ENCODE assay signal across 8 mouse cellular contexts in the genomic region with DNA sequence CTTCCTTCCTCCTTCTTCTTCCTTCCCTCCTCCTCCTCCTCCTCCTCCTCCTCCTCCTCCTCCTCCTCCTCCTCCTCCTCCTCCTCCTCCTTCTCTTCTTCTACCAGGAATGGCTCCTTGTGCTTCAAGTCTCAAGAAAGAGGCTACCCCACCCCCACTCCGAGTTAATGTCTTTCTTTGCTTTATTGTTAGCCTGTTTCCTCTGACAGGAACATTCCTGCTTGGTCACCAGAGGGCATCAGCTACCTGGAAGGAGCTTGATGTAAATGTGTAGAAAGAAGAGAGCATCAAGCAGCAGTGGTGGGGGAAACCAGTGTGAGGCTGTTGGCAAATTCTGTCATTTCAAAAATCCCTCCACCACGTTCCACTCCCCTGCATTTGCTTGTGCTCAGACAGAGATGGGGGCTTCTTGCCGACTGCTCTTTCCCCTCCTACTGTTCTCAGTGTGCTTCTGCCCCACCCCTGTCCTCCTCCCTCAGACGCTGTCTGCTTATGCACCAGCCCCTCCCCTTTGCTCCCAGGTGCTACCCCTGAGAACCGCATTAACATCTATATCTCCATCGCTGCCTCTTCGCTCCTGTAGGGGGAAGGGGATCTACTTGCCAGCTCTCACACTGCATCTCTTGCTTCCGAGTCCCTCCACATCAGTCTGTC. TPM values are rescaled to one million over a fixed set of nuclear protein-coding genes. Genes with fewer than 3 reads are reported as not detected.
A peak's percentile ranks its signal among the peaks of the same experiment; 100 is the strongest.
DNase-seq lines count a peak whose midpoint lies in the region; ATAC-seq and TF ChIP-seq lines count a peak whose summit lies in the region.

No protein-coding gene starts in this region.

- no peaks in the 10 kb centered on the region for H3K36me3 ChIP-seq in neural tube, embryonic 13.5 days
- no peaks in the 10 kb centered on the region for H3K36me3 ChIP-seq in intestine, postnatal 0 days (ENCODE audit: control insufficient read depth, insufficient read depth)
- no peaks in the 10 kb centered on the region for H3K36me3 ChIP-seq in stomach, embryonic 15.5 days

- no peak; the same call in 1 of the 2 replicates for ATAC-seq in neural tube, embryonic 13.5 days (ENCODE audit: low read depth)
- ATAC-seq in intestine, postnatal 0 days: no peak
- 0 out of 2 replicates have a peak, but pooled peaks have one; percentile 14 for ATAC-seq in stomach, embryonic 15.5 days (ENCODE audit: insufficient read depth, low FRiP score, low read depth)

- 0 out of 2 replicates have a peak overlapping the region, but pooled peaks have one; percentile 34 for H3K9ac ChIP-seq in neural tube, embryonic 13.5 days
- no peak overlapping the region for H3K9ac ChIP-seq in intestine, postnatal 0 days (ENCODE audit: low read depth, low read length)
- no peak overlapping the region for H3K9ac ChIP-seq in stomach, embryonic 15.5 days

- H3K27ac ChIP-seq in neural tube, embryonic 13.5 days (replicated peaks): no peak overlapping the region
- H3K27ac ChIP-seq in intestine, postnatal 0 days (ENCODE audit: low read depth, low read length): no peak overlapping the region
- H3K27ac ChIP-seq in stomach, embryonic 15.5 days: no peak overlapping the region

- peak; percentile 64 for TF ChIP-seq CTCF in intestine, postnatal 0 days (IDR thresholded peaks at IDR 0.05; ENCODE audit: low read depth)

- no peaks in the 10 kb centered on the region for H3K9me3 ChIP-seq in neural tube, embryonic 13.5 days
- H3K9me3 ChIP-seq in intestine, postnatal 0 days (ENCODE audit: control insufficient read depth): no peaks in the 10 kb centered on the region
- H3K9me3 ChIP-seq in stomach, embryonic 15.5 days: no peaks in the 10 kb centered on the region

- DNase-seq in heart, adult 11 months: peak; percentile 84
- no peak for DNase-seq in heart, adult 8-10 months (ENCODE audit: low spot score)
- DNase-seq in neural tube, embryonic 10.5 days (ENCODE audit: extremely low spot score, low spot score): no peak
- no peak for DNase-seq in adrenal gland, postnatal 25 days
- no peak for DNase-seq in B cell, adult 2 months

- 22% methylated on average over 8 of the region's 8 CpGs for WGBS in neural tube, embryonic 13.5 days
- 18% methylated on average over 8 of the region's 8 CpGs for WGBS in intestine, postnatal 0 days
- 18% methylated on average over 8 of the region's 8 CpGs for WGBS in stomach, embryonic 15.5 days

- H3K27me3 ChIP-seq in neural tube, embryonic 13.5 days: peaks cover 12% of the 10 kb centered on the region; the same call in 1 of the 2 replicates
- peaks cover 7% of the 10 kb centered on the region; the same call in 1 of the 2 replicates for H3K27me3 ChIP-seq in intestine, postnatal 0 days (replicated peaks; ENCODE audit: control insufficient read depth, insufficient read depth, low read length)
- no peaks in the 10 kb centered on the region for H3K27me3 ChIP-seq in stomach, embryonic 15.5 days (replicated peaks)

- H3K4me1 ChIP-seq in neural tube, embryonic 13.5 days (replicated peaks): peaks cover 5% of the 10 kb centered on the region; the same call in 1 of the 2 replicates
- no peaks in the 10 kb centered on the region for H3K4me1 ChIP-seq in intestine, postnatal 0 days (replicated peaks; ENCODE audit: control insufficient read depth, insufficient read depth, low read length)
- H3K4me1 ChIP-seq in stomach, embryonic 15.5 days: no peaks in the 10 kb centered on the region

- H3K4me2 ChIP-seq in neural tube, embryonic 13.5 days: peak overlapping the region; percentile 20; the same call in 1 of the 2 replicates
- no peak overlapping the region for H3K4me2 ChIP-seq in intestine, postnatal 0 days (replicated peaks; ENCODE audit: low read depth)
- no peak overlapping the region; the same call in 1 of the 2 replicates for H3K4me2 ChIP-seq in stomach, embryonic 15.5 days

- no peak overlapping the region for H3K4me3 ChIP-seq in neural tube, embryonic 13.5 days
- no peak overlapping the region for H3K4me3 ChIP-seq in intestine, postnatal 0 days (ENCODE audit: low read depth, low read length)
- H3K4me3 ChIP-seq in stomach, embryonic 15.5 days (replicated peaks): no peak overlapping the region

RNA-seq across cellular contexts. Expression of a gene that starts 32.5 kb away (rescaled TPM):
- 100 to 1,000 TPM; 186 to 266 (median 222) TPM for total RNA-seq in heart, adult 8-10 months (2022)
- 137 and 142 TPM in 2 replicates for polyA plus RNA-seq in neural tube, embryonic 13.5 days (2015; fragmentation: Nextera tagmentation; extraction: Ambion mirVana)
- 742 and 817 TPM in 2 replicates for polyA plus RNA-seq in intestine, postnatal 0 days (2015; fragmentation: Nextera tagmentation; extraction: Ambion mirVana)
- polyA plus RNA-seq in stomach, embryonic 15.5 days (2015; fragmentation: Nextera tagmentation; extraction: Ambion mirVana): 745 and 1,161 TPM in 2 replicates
- 143 and 204 TPM in 2 replicates for total RNA-seq in adrenal gland, postnatal 25 days (2021)

RNA-seq across cellular contexts. Expression of a gene that starts 43.1 kb away (rescaled TPM):
- total RNA-seq in heart, adult 8-10 months (2022): 1 to 10 TPM; 2.3 to 3.5 (median 2.5) TPM
- polyA plus RNA-seq in neural tube, embryonic 13.5 days (2015; fragmentation: Nextera tagmentation; extraction: Ambion mirVana): 1.0 and 1.3 TPM in 2 replicates
- polyA plus RNA-seq in intestine, postnatal 0 days (2015; fragmentation: Nextera tagmentation; extraction: Ambion mirVana): 0.95 and 0.98 TPM in 2 replicates
- 1.2 and 1.3 TPM in 2 replicates for polyA plus RNA-seq in stomach, embryonic 15.5 days (2015; fragmentation: Nextera tagmentation; extraction: Ambion mirVana)
- 1.4 and 2.9 TPM in 2 replicates for total RNA-seq in adrenal gland, postnatal 25 days (2021)
